Comparison of ENCODE assay signal across 7 mouse cellular contexts in genomic region chr1:134243948-134244914, GRCm38 (mm10). TPM values are rescaled to one million over a fixed set of nuclear protein-coding genes. Genes with fewer than 3 reads are reported as not detected.
DNase-seq lines count a peak whose midpoint lies in the region; ATAC-seq and TF ChIP-seq lines count a peak whose summit lies in the region.

No protein-coding gene starts in this region.

- peaks cover 3% of the 10 kb centered on the region for H3K4me1 ChIP-seq in embryonic facial prominence, embryonic 14.5 days (ENCODE audit: control insufficient read depth, insufficient read depth, low read length)
- no peaks in the 10 kb centered on the region for H3K4me1 ChIP-seq in kidney, embryonic 14.5 days (ENCODE audit: control insufficient read depth, insufficient read depth, low read length)
- H3K4me1 ChIP-seq in limb, embryonic 14.5 days (ENCODE audit: control insufficient read depth, insufficient read depth, low read length), result peaks cover 7% of the 10 kb centered on the region
- H3K4me1 ChIP-seq in midbrain, postnatal 0 days (ENCODE audit: insufficient read depth, low read length), result no peaks in the 10 kb centered on the region

- 23% methylated on average over 31 of the region's 35 CpGs for WGBS in embryonic facial prominence, embryonic 14.5 days
- 18% methylated on average over 35 of the region's 35 CpGs for WGBS in kidney, embryonic 14.5 days
- 21% methylated on average over 35 of the region's 35 CpGs for whole genome bisulfite sequencing in limb, embryonic 14.5 days
- 20% methylated on average over 35 of the region's 35 CpGs for whole genome bisulfite sequencing in midbrain, postnatal 0 days

- H3K4me3 ChIP-seq in embryonic facial prominence, embryonic 14.5 days (ENCODE audit: low read depth, low read length), result peak overlapping the region; percentile 22
- H3K4me3 ChIP-seq in kidney, embryonic 14.5 days (ENCODE audit: low read length), result peak overlapping the region; percentile 15; the same call in 1 of the 2 replicates
- peak overlapping the region; percentile 16; the same call in 1 of the 2 replicates for H3K4me3 ChIP-seq in limb, embryonic 14.5 days (replicated peaks; ENCODE audit: low read length)
- peak overlapping the region; percentile 12; the same call in 1 of the 2 replicates for H3K4me3 ChIP-seq in midbrain, postnatal 0 days (ENCODE audit: low read depth, low read length)

- 0 out of 2 replicates have a peak, but pooled peaks cover 3% of the 10 kb centered on the region for H3K27me3 ChIP-seq in embryonic facial prominence, embryonic 14.5 days (replicated peaks; ENCODE audit: control insufficient read depth, insufficient read depth, low read length)
- no peaks in the 10 kb centered on the region for H3K27me3 ChIP-seq in kidney, embryonic 14.5 days (ENCODE audit: control insufficient read depth, insufficient read depth, low read length)
- no peaks in the 10 kb centered on the region; the same call in 1 of the 2 replicates for H3K27me3 ChIP-seq in limb, embryonic 14.5 days (ENCODE audit: control insufficient read depth, insufficient read depth, low read length)
- H3K27me3 ChIP-seq in midbrain, postnatal 0 days (ENCODE audit: insufficient read depth, low read length), result no peaks in the 10 kb centered on the region

- H3K9ac ChIP-seq in embryonic facial prominence, embryonic 14.5 days (ENCODE audit: low read depth, low read length), result peak overlapping the region; percentile 57
- peak overlapping the region; percentile 48; the same call in 1 of the 2 replicates for H3K9ac ChIP-seq in kidney, embryonic 14.5 days (ENCODE audit: low read depth, low read length)
- H3K9ac ChIP-seq in limb, embryonic 14.5 days (ENCODE audit: low read depth, low read length, severe bottlenecking), result peak overlapping the region; percentile 45
- H3K9ac ChIP-seq in midbrain, postnatal 0 days (replicated peaks; ENCODE audit: low read length, poor library complexity, severe bottlenecking), result no peak overlapping the region; the same call in 1 of the 2 replicates

- H3K9me3 ChIP-seq in embryonic facial prominence, embryonic 14.5 days (ENCODE audit: control insufficient read depth, low read length), result no peaks in the 10 kb centered on the region
- H3K9me3 ChIP-seq in kidney, embryonic 14.5 days (ENCODE audit: control insufficient read depth, low read length), result no peaks in the 10 kb centered on the region
- no peaks in the 10 kb centered on the region for H3K9me3 ChIP-seq in limb, embryonic 14.5 days (ENCODE audit: control insufficient read depth, low read length)
- H3K9me3 ChIP-seq in midbrain, postnatal 0 days (ENCODE audit: low read length), result no peaks in the 10 kb centered on the region

- DNase-seq in adrenal gland, postnatal 4 days (ENCODE audit: low spot score in 2 of 2), result peak; percentile 88 to 90
- peak; percentile 90 for DNase-seq in embryonic facial prominence, embryonic 14.5 days (ENCODE audit: low spot score)
- DNase-seq in heart, adult 9 months (ENCODE audit: low spot score in 2 of 2), result peak; percentile 77 to 85
- peak; percentile 85 for DNase-seq in limb, embryonic 14.5 days (ENCODE audit: low spot score)
- peak; percentile 88 for DNase-seq in midbrain, postnatal 0 days (ENCODE audit: low spot score)
- DNase-seq in spleen, postnatal 10 days (ENCODE audit: low spot score in 2 of 2), result peak; percentile 61 to 88

- peak overlapping the region; percentile 55 for H3K4me2 ChIP-seq in embryonic facial prominence, embryonic 14.5 days (ENCODE audit: low read depth, low read length)
- H3K4me2 ChIP-seq in kidney, embryonic 14.5 days (replicated peaks; ENCODE audit: low read depth, low read length), result peak overlapping the region; percentile 35
- H3K4me2 ChIP-seq in limb, embryonic 14.5 days (replicated peaks; ENCODE audit: low read depth, low read length, severe bottlenecking), result peak overlapping the region; percentile 49
- peak overlapping the region; percentile 42 for H3K4me2 ChIP-seq in midbrain, postnatal 0 days (ENCODE audit: low read depth, low read length, poor library complexity, severe bottlenecking)

- peak; percentile 98 for TF ChIP-seq CTCF in midbrain, postnatal 0 days (IDR thresholded peaks at IDR 0.05)

- peak; percentile 84 for ATAC-seq in embryonic facial prominence, embryonic 14.5 days (ENCODE audit: low read depth)
- peak; percentile 86 for ATAC-seq in kidney, embryonic 14.5 days (ENCODE audit: low FRiP score, low TSS enrichment)
- peak; percentile 80 for ATAC-seq in limb, embryonic 14.5 days (ENCODE audit: low FRiP score, low read depth)
- peak; percentile 86 for ATAC-seq in midbrain, postnatal 0 days (ENCODE audit: low FRiP score)

- no peak overlapping the region for H3K27ac ChIP-seq in embryonic facial prominence, embryonic 14.5 days (replicated peaks; ENCODE audit: low read depth, low read length)
- H3K27ac ChIP-seq in kidney, embryonic 14.5 days (ENCODE audit: low read depth, low read length), result no peak overlapping the region
- no peak overlapping the region for H3K27ac ChIP-seq in limb, embryonic 14.5 days (replicated peaks; ENCODE audit: low read depth, low read length)
- no peak overlapping the region for H3K27ac ChIP-seq in midbrain, postnatal 0 days (ENCODE audit: low read depth, low read length)

- no peak for TF ChIP-seq POLR2A in limb, embryonic 14.5 days (IDR thresholded peaks at IDR 0.05; ENCODE audit: borderline replicate concordance, extremely low read depth, insufficient read depth, insufficient read length)

- H3K36me3 ChIP-seq in embryonic facial prominence, embryonic 14.5 days (ENCODE audit: control insufficient read depth, insufficient read depth, low read length), result no peaks in the 10 kb centered on the region
- no peaks in the 10 kb centered on the region for H3K36me3 ChIP-seq in kidney, embryonic 14.5 days (ENCODE audit: control insufficient read depth, insufficient read depth, low read length)
- H3K36me3 ChIP-seq in limb, embryonic 14.5 days (ENCODE audit: control insufficient read depth, insufficient read depth, low read length), result no peaks in the 10 kb centered on the region
- H3K36me3 ChIP-seq in midbrain, postnatal 0 days (ENCODE audit: insufficient read depth, low read length), result no peaks in the 10 kb centered on the region

RNA-seq across cellular contexts. Expression of gene Adora1, which starts 9.0 kb away (rescaled TPM):
- 100 to 1,000 TPM in 1 of 2 experiments, 10 to 100 TPM in 1; 88.6 to 106 TPM for total RNA-seq in adrenal gland, postnatal 4 days (2021)
- polyA plus RNA-seq in embryonic facial prominence, embryonic 14.5 days (2014; fragmentation: Nextera tagmentation; extraction: Ambion mirVana), result 1.5 and 1.8 TPM in 2 replicates
- 3.2 TPM in 2 replicates for polyA plus RNA-seq in kidney, embryonic 14.5 days (2014; fragmentation: Nextera tagmentation; extraction: Ambion mirVana)
- polyA plus RNA-seq in limb, embryonic 14.5 days (2012; rRNA removed), result 2.0 and 3.6 TPM in 2 replicates
- polyA plus RNA-seq in limb, embryonic 14.5 days (2014; fragmentation: Nextera tagmentation; extraction: Ambion mirVana), result 1.4 and 2.0 TPM in 2 replicates
- 45.1 and 54.2 TPM in 2 replicates for total RNA-seq in midbrain, postnatal 0 days (2014; rRNA removed)
- 32.5 and 35.6 TPM in 2 replicates for polyA plus RNA-seq in midbrain, postnatal 0 days (2015; fragmentation: Nextera tagmentation; extraction: Ambion mirVana)

RNA-seq across cellular contexts. Expression of gene Myog, which starts 45.6 kb away (rescaled TPM):
- 1 to 10 TPM; 1.8 to 3.4 TPM for total RNA-seq in adrenal gland, postnatal 4 days (2021)
- 219 and 223 TPM in 2 replicates for polyA plus RNA-seq in embryonic facial prominence, embryonic 14.5 days (2014; fragmentation: Nextera tagmentation; extraction: Ambion mirVana)
- polyA plus RNA-seq in kidney, embryonic 14.5 days (2014; fragmentation: Nextera tagmentation; extraction: Ambion mirVana), result 0.97 and 1.4 TPM in 2 replicates
- 162 and 165 TPM in 2 replicates for polyA plus RNA-seq in limb, embryonic 14.5 days (2012; rRNA removed)
- 118 and 149 TPM in 2 replicates for polyA plus RNA-seq in limb, embryonic 14.5 days (2014; fragmentation: Nextera tagmentation; extraction: Ambion mirVana)
- 0.11 and 0.19 TPM in 2 replicates for total RNA-seq in midbrain, postnatal 0 days (2014; rRNA removed)
- polyA plus RNA-seq in midbrain, postnatal 0 days (2015; fragmentation: Nextera tagmentation; extraction: Ambion mirVana), result not detected in 2 replicates

RNA-seq across cellular contexts. Expression of gene Mybph, which starts 51.0 kb away (rescaled TPM):
- total RNA-seq in adrenal gland, postnatal 4 days (2021), result under 1 TPM; 0.34 to 0.84 TPM
- 151 and 157 TPM in 2 replicates for polyA plus RNA-seq in embryonic facial prominence, embryonic 14.5 days (2014; fragmentation: Nextera tagmentation; extraction: Ambion mirVana)
- 0.27 and 0.36 TPM in 2 replicates for polyA plus RNA-seq in kidney, embryonic 14.5 days (2014; fragmentation: Nextera tagmentation; extraction: Ambion mirVana)
- 92.6 and 110 TPM in 2 replicates for polyA plus RNA-seq in limb, embryonic 14.5 days (2012; rRNA removed)
- 93.0 and 115 TPM in 2 replicates for polyA plus RNA-seq in limb, embryonic 14.5 days (2014; fragmentation: Nextera tagmentation; extraction: Ambion mirVana)
- total RNA-seq in midbrain, postnatal 0 days (2014; rRNA removed), result not detected in 2 replicates
- polyA plus RNA-seq in midbrain, postnatal 0 days (2015; fragmentation: Nextera tagmentation; extraction: Ambion mirVana), result 0.12 TPM in 1 of 2 replicates, not detected in the other

Comparison
In these comparisons a context has a peak if more than half of its experiments do, and no peak if none do; other contexts are left out.
1. RNA of gene Myog, which starts 45.6 kb away (polyA plus RNA-seq): 219 to 223 TPM in embryonic facial prominence, embryonic 14.5 days and 118 to 165 TPM in limb, embryonic 14.5 days; 0.97 to 1.4 TPM in kidney, embryonic 14.5 days and not detected in midbrain, postnatal 0 days; every median in the first group is over 10 times any median in the second.
2. RNA of gene Mybph, which starts 51.0 kb away (polyA plus RNA-seq): 151 to 157 TPM in embryonic facial prominence, embryonic 14.5 days and 92.6 to 115 TPM in limb, embryonic 14.5 days; 0.27 to 0.36 TPM in kidney, embryonic 14.5 days and 0.12 TPM in midbrain, postnatal 0 days; every median in the first group is over 10 times any median in the second.
3. Peak in every context shown above with its lines, with median percentiles within 50 percentile points of each other: DNase-seq, ATAC-seq, H3K4me2 ChIP-seq and H3K4me3 ChIP-seq.